Mouse (Mus musculus) spleen, adult 2 months (tissue): ENCODE results near the gene Olfr983. TPM values are rescaled to one million over a fixed set of nuclear protein-coding genes. Genes with fewer than 3 reads are reported as not detected.

Source experiments
- DNase-seq, 2 experiments: peaks; one replicate each; pipeline versions ENCODE4 v3.0.0 to v3.0.0-alpha.2; 2012 to 2021; ENCODE audit warnings: low spot score in 2 of 2, low read depth in 1 of 2
- H3K27ac ChIP-seq: fragments of 200-500 bp; 2 replicates; pipeline ENCODE4 v1.5.1; 2012; ENCODE audit warnings: low read length, inconsistent platforms; ENCODE audit not compliant: insufficient read depth
- H3K27me3 ChIP-seq: fragments of 200-500 bp; 2 replicates; pipeline ENCODE4 v1.6.1; 2012; ENCODE audit warnings: mild to moderate bottlenecking, moderate library complexity, low read length, inconsistent platforms; ENCODE audit not compliant: control insufficient read depth, insufficient read depth
- H3K36me3 ChIP-seq: fragments of 200-500 bp; 2 replicates; pipeline ENCODE4 v1.6.1; 2012; ENCODE audit warnings: mild to moderate bottlenecking, low read length, inconsistent platforms; ENCODE audit not compliant: control insufficient read depth, insufficient read depth
- H3K4me1 ChIP-seq: fragments of 200-500 bp; 2 replicates; pipeline ENCODE4 v1.6.1; 2011; ENCODE audit warnings: inconsistent platforms; ENCODE audit not compliant: control insufficient read depth, insufficient read depth, insufficient read length
- H3K4me3 ChIP-seq: fragments of 200-500 bp; 2 replicates; pipeline ENCODE4 v1.5.1; 2011; ENCODE audit warnings: mild to moderate bottlenecking, inconsistent platforms; ENCODE audit not compliant: insufficient read depth, insufficient read length; ENCODE audit errors: extremely low read depth
- CTCF ChIP-seq: fragments of 200-500 bp; IDR thresholded peaks from 2 replicates; pipeline ENCODE4 v1.5.1; 2011; ENCODE audit warnings: mild to moderate bottlenecking, inconsistent platforms; ENCODE audit not compliant: insufficient read depth, insufficient read length, insufficient replicate concordance; ENCODE audit errors: extremely low read depth
- POLR2A ChIP-seq: fragments of 200-500 bp; IDR thresholded peaks from 2 replicates; pipeline ENCODE4 v1.6.1; 2011; ENCODE audit warnings: low read depth, low read length, inconsistent platforms
- WGBS: fragments of 180-500 bp; shearing (Covaris S2); methylation state at CpG from one replicate; pipeline ENCODE4 v1.1.7; 2018; 5-methylcytosine and 5-hydroxymethylcytosine counted together
- polyA plus RNA-seq: library from polyadenylated mRNA; depleted of rRNA; stranded (reverse); fragments of >200 nt; gene quantifications from 2 replicates; pipeline ENCODE4 v1.2.3, GENCODE M21; 2012; rRNA removed

The Olfr983 gene
- polyA plus RNA-seq, 1 experiment: not detected

DNA sequence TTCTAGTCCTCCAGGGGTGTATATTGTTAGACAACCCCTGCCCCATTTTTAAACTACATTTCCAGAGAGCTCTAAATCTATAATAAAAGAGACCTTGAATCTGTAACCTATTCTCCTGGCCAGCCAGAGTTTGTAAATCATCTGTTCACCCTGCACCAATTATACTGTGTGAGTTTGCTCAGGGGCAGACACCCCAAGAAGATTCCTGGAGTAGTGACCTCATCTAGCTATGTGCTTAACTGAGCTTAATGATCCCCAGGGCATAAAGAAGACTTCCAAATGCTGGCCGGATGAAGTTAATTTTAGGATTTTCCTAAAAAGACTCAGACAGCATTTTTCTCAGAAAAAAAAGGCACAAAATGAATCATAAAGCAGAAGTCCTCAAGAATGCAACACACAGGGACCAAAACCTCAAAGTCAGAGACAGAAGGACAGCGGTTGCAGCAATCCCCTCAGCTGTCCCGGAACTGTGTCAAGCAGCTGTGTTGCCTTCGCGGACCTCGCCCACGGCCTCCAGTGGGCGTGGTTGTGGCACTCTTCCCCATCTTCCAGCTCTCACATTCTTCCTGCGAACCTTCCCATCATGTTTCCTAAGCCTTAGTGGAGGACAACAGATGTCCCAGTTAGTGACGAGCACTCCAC is 23.4 kb upstream of the Olfr983 start:
- Histone ChIP-seq H3K27me3 (no peaks in the 10 kb centered on the region), H3K36me3 (no peaks in the 10 kb centered on the region), H3K4me1 (no peaks in the 10 kb centered on the region; the same call in 1 of the 2 replicates), H3K27ac (no peak overlapping the region), H3K4me3 (no peak overlapping the region)
- no peak for TF ChIP-seq POLR2A
- TF ChIP-seq CTCF: no peak
- WGBS: 4% methylated on average over 10 of the region's 10 CpGs
- DNase-seq: no peak

DNA sequence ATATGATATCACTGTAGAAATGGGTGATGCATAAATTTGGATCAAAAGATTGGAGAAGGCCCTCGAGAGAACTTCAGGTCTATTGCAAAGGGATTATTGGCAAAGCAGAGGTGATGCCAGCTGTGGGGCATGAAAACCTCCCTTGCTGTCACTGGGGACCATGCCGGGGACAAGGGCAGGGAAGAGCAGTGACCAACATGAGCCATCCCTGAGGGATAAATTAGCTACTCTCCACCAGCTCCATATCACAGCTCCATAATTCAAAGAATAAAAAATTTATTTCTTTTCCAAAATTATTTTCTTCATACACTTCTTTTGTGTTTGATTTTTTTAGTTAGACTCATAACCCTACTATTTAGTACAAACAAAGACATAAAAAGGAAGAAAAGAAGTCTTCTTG is 20.7 kb upstream of the Olfr983 start, which contains the start of gene Olfr984:
Gene Olfr984 (minus strand): TSS at position 101 of the 400 bp plus-strand sequence.
- no peak for DNase-seq
- Histone ChIP-seq H3K36me3 (no peaks in the 10 kb centered on the region), H3K4me3 (no peak within 1 kb of the TSS), H3K27me3 (no peaks in the 10 kb centered on the region), H3K4me1 (no peaks in the 10 kb centered on the region; the same call in 1 of the 2 replicates), H3K27ac (no peak within 1 kb of the TSS)
- WGBS: 79% methylated on average over 2 of the region's 2 CpGs
- TF ChIP-seq CTCF (no peak), POLR2A (no peak)

DNA sequence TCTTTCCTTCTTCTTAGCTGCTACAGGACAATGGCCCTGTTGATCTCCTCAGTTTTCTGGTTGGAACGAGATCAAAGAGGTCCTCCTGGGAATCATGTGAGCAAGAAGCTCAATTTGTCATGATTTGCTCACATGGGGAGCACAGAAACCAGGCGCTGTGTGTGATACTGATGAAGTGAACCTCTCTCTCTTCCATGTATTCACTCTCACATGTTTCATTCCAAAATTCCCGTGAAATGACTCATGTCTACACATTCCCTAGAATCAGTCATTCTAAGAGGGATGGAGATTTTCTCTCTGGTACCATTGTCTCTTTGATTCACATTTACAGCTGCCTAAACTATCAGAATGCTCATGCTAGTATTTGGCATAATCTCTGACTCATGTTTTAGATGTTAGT is 1.4 kb upstream of the Olfr983 start:
- WGBS: 75% methylated on average over 3 of the region's 3 CpGs
- TF ChIP-seq POLR2A: no peak
- no peak for TF ChIP-seq CTCF
- H3K4me3 ChIP-seq: no peak overlapping the region
- no peaks in the 10 kb centered on the region for H3K4me1 ChIP-seq
- H3K36me3 ChIP-seq: no peaks in the 10 kb centered on the region
- DNase-seq: no peak
- H3K27me3 ChIP-seq: no peaks in the 10 kb centered on the region
- no peak overlapping the region for H3K27ac ChIP-seq

DNA sequence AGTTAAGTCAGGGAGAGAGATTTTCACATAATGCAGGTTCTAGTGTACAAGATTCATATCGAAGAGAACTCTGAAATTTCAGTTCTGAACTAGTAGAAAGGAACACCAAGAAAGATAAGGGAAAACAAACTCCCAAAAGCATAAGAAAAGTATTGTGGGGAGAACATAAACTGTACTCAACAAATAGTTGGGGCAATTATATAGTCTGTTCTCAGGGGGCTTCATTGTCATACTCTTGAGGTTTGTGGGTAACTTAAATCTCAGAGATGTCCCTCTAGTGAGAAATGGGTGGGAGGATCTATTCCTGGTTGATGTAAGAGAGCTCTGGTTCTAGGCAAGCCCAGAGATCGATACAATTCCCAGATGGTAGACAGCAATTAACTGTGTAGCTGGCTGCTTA is 19.9 kb downstream of the Olfr983 start, which contains the start of gene Olfr982:
Gene Olfr982 (plus strand): TSS at position 301 of the 400 bp plus-strand sequence.
- no peak within 1 kb of the TSS for H3K4me3 ChIP-seq
- TF ChIP-seq CTCF (no peak), POLR2A (no peak)
- H3K27ac ChIP-seq: no peak within 1 kb of the TSS
- H3K27me3 ChIP-seq: no peaks in the 10 kb centered on the region
- DNase-seq: no peak
- H3K4me1 ChIP-seq: no peaks in the 10 kb centered on the region
- 90% methylated on average over 2 of the region's 2 CpGs for WGBS
- H3K36me3 ChIP-seq: no peaks in the 10 kb centered on the region

DNA sequence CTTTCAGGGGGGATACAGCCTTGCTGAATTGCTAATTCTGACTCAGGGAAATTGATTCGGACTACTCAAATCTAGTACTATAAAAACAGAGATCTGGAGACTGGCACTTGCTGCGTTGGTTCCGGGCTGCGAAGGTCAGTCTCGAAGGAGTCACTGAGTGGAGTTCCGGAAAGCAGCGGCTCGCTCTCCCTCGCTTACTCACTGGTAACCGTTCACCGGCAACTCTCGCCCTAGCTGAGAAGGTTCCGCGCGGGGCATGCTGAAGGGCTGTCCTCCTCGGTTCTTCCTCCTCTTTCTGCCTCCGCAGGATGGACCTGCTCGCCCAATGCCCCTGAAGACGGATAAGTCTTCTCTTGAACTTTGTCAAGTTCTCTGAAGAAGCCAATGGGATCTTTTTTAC is 43.3 kb downstream of the Olfr983 start:
- H3K27ac ChIP-seq: no peak overlapping the region
- no peaks in the 10 kb centered on the region for H3K4me1 ChIP-seq
- no peaks in the 10 kb centered on the region for H3K27me3 ChIP-seq
- WGBS: 91% methylated on average over 19 of the region's 19 CpGs
- no peak for TF ChIP-seq CTCF
- no peak for TF ChIP-seq POLR2A
- no peaks in the 10 kb centered on the region for H3K36me3 ChIP-seq
- H3K4me3 ChIP-seq: no peak overlapping the region
- no peak for DNase-seq

Other genes with a start within 250 kb of the Olfr983 start
- not detected in 2 replicates for gene Olfr972, start 227.2 kb downstream of the Olfr983 start, polyA plus RNA-seq
- gene Olfr229, start 186.3 kb downstream of the Olfr983 start, polyA plus RNA-seq: not detected in 2 replicates
- gene Olfr974, start 156.1 kb downstream of the Olfr983 start, polyA plus RNA-seq: not detected in 2 replicates
- not detected in 2 replicates for gene Olfr975, start 141.5 kb downstream of the Olfr983 start, polyA plus RNA-seq
- gene Olfr976, start 132.5 kb downstream of the Olfr983 start, polyA plus RNA-seq: not detected in 2 replicates
- gene Olfr978, start 101.5 kb downstream of the Olfr983 start, polyA plus RNA-seq: not detected in 2 replicates
- not detected in 2 replicates for gene Olfr979, start 90.1 kb downstream of the Olfr983 start, polyA plus RNA-seq
- not detected in 2 replicates for gene Olfr980, start 84.0 kb downstream of the Olfr983 start, polyA plus RNA-seq
- not detected in 2 replicates for gene Olfr981, start 72.1 kb downstream of the Olfr983 start, polyA plus RNA-seq
- gene Olfr982, start 19.8 kb downstream of the Olfr983 start, polyA plus RNA-seq: not detected in 2 replicates
- not detected in 2 replicates for gene Olfr984, start 20.6 kb upstream of the Olfr983 start, polyA plus RNA-seq
- not detected in 2 replicates for gene Olfr985, start 36.6 kb upstream of the Olfr983 start, polyA plus RNA-seq
- not detected in 2 replicates for gene Tmem225, start 54.5 kb upstream of the Olfr983 start, polyA plus RNA-seq
- gene Olfr986, start 87.3 kb upstream of the Olfr983 start, polyA plus RNA-seq: not detected in 2 replicates
- 0.72 and 0.74 TPM in 2 replicates for gene Zfp202, start 98.7 kb upstream of the Olfr983 start, polyA plus RNA-seq
- 0.07 and 0.26 TPM in 2 replicates for gene Scn3b, start 175.6 kb upstream of the Olfr983 start, polyA plus RNA-seq